Mouse (Mus musculus): ENCODE measurements around the gene Bud31. TPM values are rescaled to one million over a fixed set of nuclear protein-coding genes. Genes with fewer than 3 reads are reported as not detected.

The Bud31 gene
- total RNA-seq (2023), result 100 to 1,000 TPM; 123 to 126 TPM

GRCm38 (mm10) chr5:145139571-145140519, at the start of gene Bud31, which contains the start of gene Pdap1:
Bud31 (plus strand) TSS chr5:145140362.
Pdap1 (minus strand) TSS chr5:145140238.

GRCm38 (mm10) chr5:145114071-145114605, 26.0 kb upstream of the Bud31 start, which contains the start of gene Arpc1b:
Arpc1b (plus strand) TSS chr5:145114215.

DNA sequence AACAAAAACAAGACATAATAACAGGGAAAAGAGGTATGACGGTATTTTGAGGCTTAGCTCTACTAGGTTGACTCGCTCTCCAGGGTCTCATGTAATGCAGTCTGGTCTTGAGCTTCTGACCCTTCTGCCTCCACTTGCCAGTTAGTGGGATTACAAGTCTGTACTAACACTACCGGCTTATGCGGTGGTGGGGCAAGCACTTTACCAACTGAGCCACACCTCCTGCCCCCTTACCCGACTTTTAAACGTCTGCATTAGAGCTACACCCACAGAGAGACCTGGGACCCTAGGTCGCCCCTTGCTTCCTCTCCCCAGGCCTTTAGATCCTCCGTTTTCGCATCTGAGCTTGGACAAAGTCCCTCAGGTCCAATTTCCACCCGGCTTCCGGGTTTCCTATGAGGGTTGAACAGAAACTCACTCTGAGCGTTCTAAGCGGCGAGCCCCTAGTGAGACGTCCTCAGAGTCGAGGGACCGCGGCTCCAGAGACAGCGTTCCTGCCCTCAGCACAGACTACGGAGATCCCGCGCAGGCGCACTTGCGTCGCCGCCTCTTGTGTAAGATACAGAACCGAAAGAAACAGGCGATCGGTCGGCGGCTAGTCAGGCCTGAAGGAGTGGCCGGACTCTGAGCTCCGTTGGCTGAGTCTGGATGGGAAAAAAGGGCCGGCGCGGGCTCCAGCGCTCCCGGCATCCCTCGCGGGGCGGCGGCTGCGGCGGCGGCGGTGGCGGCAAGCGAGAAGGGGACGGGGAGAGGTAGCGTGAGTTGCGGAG, 26.6 kb downstream of the Bud31 start, which contains the start of the genes Ptcd1 and Cpsf4:
Gene Ptcd1, minus strand, starts transcription at position 573 of the 770 bp plus-strand sequence.
Gene Cpsf4, plus strand, starts transcription at position 678 of the 770 bp plus-strand sequence.

DNA sequence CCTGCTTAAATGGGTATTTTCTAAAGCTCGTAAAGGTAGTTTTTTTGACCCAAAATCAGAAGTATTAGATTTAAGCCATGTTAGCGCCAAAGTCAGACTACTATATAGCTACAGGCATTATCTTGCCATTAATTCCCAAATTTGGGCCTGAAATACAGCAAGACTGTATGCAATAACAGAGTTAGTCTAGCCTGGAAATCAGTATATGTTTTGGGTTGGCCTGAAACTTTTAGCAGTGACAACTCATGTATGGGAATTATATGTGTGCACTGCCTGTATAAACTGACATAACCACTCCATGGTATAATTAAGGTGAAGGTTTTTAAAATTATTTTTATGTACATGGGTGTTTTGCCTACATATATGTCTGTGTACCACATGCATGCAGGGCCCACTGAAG, 51.8 kb downstream of the Bud31 start, which contains the start of gene Atp5j2:
Gene Atp5j2, minus strand, starts transcription at position 101 of the 400 bp plus-strand sequence.

Other genes starting within 250 kb of the Bud31 start
- 10 to 100 TPM; 12.4 to 13.2 TPM for gene Smurf1, start 174.5 kb upstream of the Bud31 start, total RNA-seq (2023)
- not detected for gene Gm4871, start 107.6 kb upstream of the Bud31 start, total RNA-seq (2023)
- gene 1700018F24Rik, start 97.4 kb upstream of the Bud31 start, total RNA-seq (2023), result not detected
- gene Arpc1a, start 56.5 kb upstream of the Bud31 start, total RNA-seq (2023), result 10 to 100 TPM; 79.1 to 86.9 TPM
- gene Kpna7, start 56.3 kb upstream of the Bud31 start, total RNA-seq (2023), result not detected
- gene Arpc1b, start 26.1 kb upstream of the Bud31 start, total RNA-seq (2023), result 1,000 to 10,000 TPM in 1 of 2 experiments, 100 to 1,000 TPM in 1; 966 to 1,061 TPM
- gene Pdap1, start 124 bp upstream of the Bud31 start, total RNA-seq (2023), result 10 to 100 TPM; 34.0 to 39.6 TPM
- gene Ptcd1, start 26.7 kb downstream of the Bud31 start, total RNA-seq (2023), result 10 to 100 TPM; 13.8 to 15.7 TPM
- 10 to 100 TPM; 29.3 to 29.5 TPM for gene Cpsf4, start 26.9 kb downstream of the Bud31 start, total RNA-seq (2023)
- 100 to 1,000 TPM; 112 TPM for gene Atp5j2, start 51.7 kb downstream of the Bud31 start, total RNA-seq (2023)
- 10 to 100 TPM; 12.5 to 14.7 TPM for gene Zkscan14, start 61.5 kb downstream of the Bud31 start, total RNA-seq (2023)
- 1 to 10 TPM; 4.0 to 4.1 TPM for gene Zkscan5, start 64.2 kb downstream of the Bud31 start, total RNA-seq (2023)
- 10 to 100 TPM; 46.1 to 56.4 TPM for gene Zfp655, start 91.4 kb downstream of the Bud31 start, total RNA-seq (2023)
- 1 to 10 TPM; 7.8 to 8.1 TPM for gene Zscan25, start 140.1 kb downstream of the Bud31 start, total RNA-seq (2023)
- not detected for gene Cyp3a57, start 204.9 kb downstream of the Bud31 start, total RNA-seq (2023)

All from neutrophil, adult 83 days (primary cell).